Mouse (Mus musculus): ENCODE measurements at regions not wholly inside any gene's neighbourhood (a gene's known extent, or its start where the extent isn't known, plus 50 kb on each side); places are given as distances from the start of the nearest gene placed in this dataset.

GRCm38 (mm10) chr14:64511300-64511699 lies 407.2 kb downstream of the Prss52 start:
- Histone ChIP-seq H3K36me3 (ENCODE audit: control insufficient read depth, insufficient read depth) (no peaks in the 10 kb centered on the region), H3K27me3 (ENCODE audit: control insufficient read depth, insufficient read depth, low read depth, low read length) (no peaks in the 10 kb centered on the region), H3K27ac (ENCODE audit: low read length) (no peak overlapping the region), H3K9me3 (replicated peaks; ENCODE audit: control insufficient read depth, low read length) (no peaks in the 10 kb centered on the region), H3K9ac (ENCODE audit: low read depth, low read length) (no peak overlapping the region), H3K4me3 (ENCODE audit: low read depth, low read length) (no peak overlapping the region), H3K4me1 (ENCODE audit: control insufficient read depth, low read depth, low read length) (no peaks in the 10 kb centered on the region), H3K4me2 (ENCODE audit: low read depth, low read length) (no peak overlapping the region)
- 74% methylated on average over 7 of the region's 7 CpGs for WGBS (ENCODE audit: insufficient replicate concordance)
- no peak for ATAC-seq (ENCODE audit: low read depth)

- H3K27ac ChIP-seq (ENCODE audit: low read length): no peak overlapping the region
- no peaks in the 10 kb centered on the region for H3K36me3 ChIP-seq (ENCODE audit: control insufficient read depth, insufficient read depth)
- H3K4me1 ChIP-seq (ENCODE audit: control insufficient read depth, low read depth, low read length): no peaks in the 10 kb centered on the region
- H3K4me2 ChIP-seq (ENCODE audit: low read depth, low read length): no peak overlapping the region
- no peaks in the 10 kb centered on the region for H3K9me3 ChIP-seq (replicated peaks; ENCODE audit: control insufficient read depth, low read length)
- H3K9ac ChIP-seq (ENCODE audit: low read depth, low read length): no peak overlapping the region
- ATAC-seq (ENCODE audit: low read depth): no peak
- H3K27me3 ChIP-seq (ENCODE audit: control insufficient read depth, insufficient read depth, low read depth, low read length): no peaks in the 10 kb centered on the region
- H3K4me3 ChIP-seq (ENCODE audit: low read depth, low read length): no peak overlapping the region
- WGBS (ENCODE audit: insufficient replicate concordance): 64% methylated on average over 7 of the region's 7 CpGs
Measured at GRCm38 (mm10) chr14:64512726-64513125, 408.6 kb downstream of the Prss52 start.

GRCm38 (mm10) chr14:64517584-64518195 lies 413.6 kb downstream of the Prss52 start:
- H3K9me3 ChIP-seq (replicated peaks; ENCODE audit: control insufficient read depth, low read length): no peaks in the 10 kb centered on the region
- ATAC-seq (ENCODE audit: low read depth): no peak
- WGBS (ENCODE audit: insufficient replicate concordance): 43% methylated on average over 7 of the region's 7 CpGs
- no peak overlapping the region for H3K4me3 ChIP-seq (ENCODE audit: low read depth, low read length)
- no peaks in the 10 kb centered on the region for H3K4me1 ChIP-seq (ENCODE audit: control insufficient read depth, low read depth, low read length)
- H3K36me3 ChIP-seq (ENCODE audit: control insufficient read depth, insufficient read depth): no peaks in the 10 kb centered on the region
- H3K27ac ChIP-seq (ENCODE audit: low read length): no peak overlapping the region
- no peak overlapping the region for H3K4me2 ChIP-seq (ENCODE audit: low read depth, low read length)
- H3K27me3 ChIP-seq (ENCODE audit: control insufficient read depth, insufficient read depth, low read depth, low read length): no peaks in the 10 kb centered on the region
- H3K9ac ChIP-seq (ENCODE audit: low read depth, low read length): no peak overlapping the region

- no peak for ATAC-seq (ENCODE audit: low read depth)
- Histone ChIP-seq H3K4me1 (ENCODE audit: control insufficient read depth, low read depth, low read length) (no peaks in the 10 kb centered on the region), H3K27ac (ENCODE audit: low read length) (no peak overlapping the region), H3K27me3 (ENCODE audit: control insufficient read depth, insufficient read depth, low read depth, low read length) (no peaks in the 10 kb centered on the region), H3K9me3 (replicated peaks; ENCODE audit: control insufficient read depth, low read length) (no peaks in the 10 kb centered on the region), H3K9ac (ENCODE audit: low read depth, low read length) (no peak overlapping the region), H3K4me3 (ENCODE audit: low read depth, low read length) (no peak overlapping the region), H3K4me2 (ENCODE audit: low read depth, low read length) (no peak overlapping the region), H3K36me3 (ENCODE audit: control insufficient read depth, insufficient read depth) (no peaks in the 10 kb centered on the region)
- 39% methylated on average over 8 of the region's 8 CpGs for WGBS (ENCODE audit: insufficient replicate concordance)
Measured at GRCm38 (mm10) chr14:64524641-64525040, 420.6 kb downstream of the Prss52 start.

- H3K4me1 ChIP-seq (ENCODE audit: control insufficient read depth, low read depth, low read length): no peaks in the 10 kb centered on the region
- no peaks in the 10 kb centered on the region for H3K36me3 ChIP-seq (ENCODE audit: control insufficient read depth, insufficient read depth)
- H3K27me3 ChIP-seq (ENCODE audit: control insufficient read depth, insufficient read depth, low read depth, low read length): no peaks in the 10 kb centered on the region
- H3K27ac ChIP-seq (ENCODE audit: low read length): no peak overlapping the region
- H3K4me2 ChIP-seq (ENCODE audit: low read depth, low read length): no peak overlapping the region
- no peak overlapping the region for H3K9ac ChIP-seq (ENCODE audit: low read depth, low read length)
- no peaks in the 10 kb centered on the region for H3K9me3 ChIP-seq (replicated peaks; ENCODE audit: control insufficient read depth, low read length)
- no peak for ATAC-seq (ENCODE audit: low read depth)
- H3K4me3 ChIP-seq (ENCODE audit: low read depth, low read length): no peak overlapping the region
- 56% methylated on average over 10 of the region's 10 CpGs for WGBS (ENCODE audit: insufficient replicate concordance)
Measured at GRCm38 (mm10) chr14:64525302-64526078, 421.4 kb downstream of the Prss52 start.

GRCm38 (mm10) chr14:64530541-64530940 lies 426.5 kb downstream of the Prss52 start:
- H3K27me3 ChIP-seq (ENCODE audit: control insufficient read depth, insufficient read depth, low read depth, low read length): no peaks in the 10 kb centered on the region
- H3K9me3 ChIP-seq (replicated peaks; ENCODE audit: control insufficient read depth, low read length): no peaks in the 10 kb centered on the region
- no peaks in the 10 kb centered on the region for H3K36me3 ChIP-seq (ENCODE audit: control insufficient read depth, insufficient read depth)
- ATAC-seq (ENCODE audit: low read depth): no peak
- H3K4me3 ChIP-seq (ENCODE audit: low read depth, low read length): no peak overlapping the region
- no peak overlapping the region for H3K9ac ChIP-seq (ENCODE audit: low read depth, low read length)
- no peaks in the 10 kb centered on the region for H3K4me1 ChIP-seq (ENCODE audit: control insufficient read depth, low read depth, low read length)
- no peak overlapping the region for H3K4me2 ChIP-seq (ENCODE audit: low read depth, low read length)
- 9% methylated on average over 3 of the region's 3 CpGs for WGBS (ENCODE audit: insufficient replicate concordance)
- H3K27ac ChIP-seq (ENCODE audit: low read length): no peak overlapping the region

GRCm38 (mm10) chr14:64531221-64531949 lies 427.3 kb downstream of the Prss52 start:
- Histone ChIP-seq H3K4me3 (ENCODE audit: low read depth, low read length) (no peak overlapping the region), H3K4me1 (ENCODE audit: control insufficient read depth, low read depth, low read length) (no peaks in the 10 kb centered on the region), H3K27me3 (ENCODE audit: control insufficient read depth, insufficient read depth, low read depth, low read length) (no peaks in the 10 kb centered on the region), H3K27ac (ENCODE audit: low read length) (no peak overlapping the region), H3K9me3 (replicated peaks; ENCODE audit: control insufficient read depth, low read length) (no peaks in the 10 kb centered on the region), H3K36me3 (ENCODE audit: control insufficient read depth, insufficient read depth) (no peaks in the 10 kb centered on the region), H3K9ac (ENCODE audit: low read depth, low read length) (no peak overlapping the region), H3K4me2 (ENCODE audit: low read depth, low read length) (no peak overlapping the region)
- 29% methylated on average over 7 of the region's 7 CpGs for WGBS (ENCODE audit: insufficient replicate concordance)
- ATAC-seq (ENCODE audit: low read depth): no peak

GRCm38 (mm10) chr14:64532351-64532750 lies 428.3 kb downstream of the Prss52 start:
- Histone ChIP-seq H3K9ac (ENCODE audit: low read depth, low read length) (no peak overlapping the region), H3K9me3 (replicated peaks; ENCODE audit: control insufficient read depth, low read length) (no peaks in the 10 kb centered on the region), H3K4me1 (ENCODE audit: control insufficient read depth, low read depth, low read length) (no peaks in the 10 kb centered on the region), H3K4me3 (ENCODE audit: low read depth, low read length) (no peak overlapping the region), H3K27ac (ENCODE audit: low read length) (no peak overlapping the region), H3K27me3 (ENCODE audit: control insufficient read depth, insufficient read depth, low read depth, low read length) (no peaks in the 10 kb centered on the region), H3K4me2 (ENCODE audit: low read depth, low read length) (no peak overlapping the region), H3K36me3 (ENCODE audit: control insufficient read depth, insufficient read depth) (no peaks in the 10 kb centered on the region)
- 63% methylated on average over 5 of the region's 5 CpGs for WGBS (ENCODE audit: insufficient replicate concordance)
- no peak for ATAC-seq (ENCODE audit: low read depth)

GRCm38 (mm10) chr14:64533591-64534151 lies 429.6 kb downstream of the Prss52 start:
- Histone ChIP-seq H3K9ac (ENCODE audit: low read depth, low read length) (no peak overlapping the region), H3K4me1 (ENCODE audit: control insufficient read depth, low read depth, low read length) (no peaks in the 10 kb centered on the region), H3K4me3 (ENCODE audit: low read depth, low read length) (no peak overlapping the region), H3K36me3 (ENCODE audit: control insufficient read depth, insufficient read depth) (no peaks in the 10 kb centered on the region), H3K27ac (ENCODE audit: low read length) (no peak overlapping the region), H3K27me3 (ENCODE audit: control insufficient read depth, insufficient read depth, low read depth, low read length) (no peaks in the 10 kb centered on the region), H3K4me2 (ENCODE audit: low read depth, low read length) (no peak overlapping the region), H3K9me3 (replicated peaks; ENCODE audit: control insufficient read depth, low read length) (no peaks in the 10 kb centered on the region)
- 49% methylated on average over 7 of the region's 7 CpGs for WGBS (ENCODE audit: insufficient replicate concordance)
- no peak for ATAC-seq (ENCODE audit: low read depth)

Data from liver, embryonic 16.5 days (tissue).